Mouse (Mus musculus) left cerebral cortex, postnatal 4 days (tissue): ENCODE measurements around the gene Akr1d1. TPM values are rescaled to one million over a fixed set of nuclear protein-coding genes. Genes with fewer than 3 reads are reported as not detected.

ENCODE experiments used
- DNase-seq: peaks from one replicate; pipeline ENCODE4 v3.0.0-alpha.2; 2022
- intact Hi-C: fragments of 180-260 bp; cut with DNase I; formaldehyde crosslinking; loops from one replicate; pipeline ENCODE4 v1.15.1; 2025
- total RNA-seq, 2 experiments: library from RNA; stranded (reverse); gene quantifications; 2 replicates each; pipeline ENCODE4 v1.2.3; 2021

Gene Akr1d1
- total RNA-seq, 2 experiments from 2014 or later, result not detected

GRCm38 (mm10) chr6:37612603-37613284 is 82.8 kb downstream of the Akr1d1 start:
- no peak for DNase-seq
- intact Hi-C loops, result no loop called here

- intact Hi-C loops, result no loop called here
- no peak for DNase-seq
These were observed 85.5 kb downstream of the Akr1d1 start for GRCm38 (mm10) chr6:37615490-37615889.

- no peak for DNase-seq
- intact Hi-C loops, result no loop called here
These were observed 86.2 kb downstream of the Akr1d1 start for GRCm38 (mm10) chr6:37616136-37616535.

- intact Hi-C loops, result no loop called here
- no peak for DNase-seq
These were observed 87.5 kb downstream of the Akr1d1 start for GRCm38 (mm10) chr6:37617431-37618011.

Other genes starting within 250 kb of the Akr1d1 start
- 10 to 100 TPM; 49.4 to 53.8 TPM for gene Dgki, start 230.0 kb upstream of the Akr1d1 start, total RNA-seq
- 1 to 10 TPM; 5.7 to 6.3 TPM for gene Creb3l2, start 88.0 kb upstream of the Akr1d1 start, total RNA-seq